Mouse (Mus musculus) liver, embryonic 14.5 days (tissue): ENCODE measurements around the gene Vmn1r188. TPM values are rescaled to one million over a fixed set of nuclear protein-coding genes. Genes with fewer than 3 reads are reported as not detected.
"Not testable (repeated sequence)": the region's sequence is repeated elsewhere in the genome, so short reads cannot be mapped to it uniquely, and the experiment has no call there.

Experiments
- ATAC-seq: fragments of 200-750 bp; cut with Nextera tagmentation; 2 replicates; pipeline ENCODE4 v1.8.0; 2017; ENCODE audit warnings: moderate number of reproducible peaks, mild to moderate bottlenecking, moderate library complexity; ENCODE audit not compliant: insufficient read depth
- DNase-seq, 3 experiments: peaks; one replicate each; pipeline ENCODE4 v3.0.0-alpha.2; 2012 to 2013; ENCODE audit warnings: low read depth in 3 of 3, low spot score in 3 of 3
- H3K27ac ChIP-seq: fragments of 300-500 bp; sonication (generic); 2 replicates; pipeline ENCODE4 v1.5.1; 2014; ENCODE audit warnings: moderate library complexity, mild to moderate bottlenecking, control low read depth, inconsistent platforms
- H3K27me3 ChIP-seq: fragments of 300-500 bp; sonication (generic); 2 replicates; pipeline ENCODE4 v1.6.1; 2014; ENCODE audit warnings: mild to moderate bottlenecking, low read length, moderate library complexity; ENCODE audit not compliant: control insufficient read depth, insufficient read depth
- H3K36me3 ChIP-seq: fragments of 300-500 bp; sonication (generic); replicated peaks from 2 replicates; pipeline ENCODE4 v1.6.1; 2014; ENCODE audit warnings: low read depth; ENCODE audit not compliant: control insufficient read depth, insufficient read depth
- H3K4me1 ChIP-seq, 2 experiments: fragments of 200-500 bp in 1 of 2; fragments of 300-500 bp in 1 of 2; sonication (generic) in 1 of 2; replicated peaks; 2 replicates each; pipeline ENCODE4 v1.6.1; 2012 to 2014; ENCODE audit warnings: antibody characterized with exemption in 1 of 2, inconsistent platforms in 1 of 2, low read length in 1 of 2; ENCODE audit not compliant: control insufficient read depth in 2 of 2, insufficient read depth in 2 of 2
- H3K4me2 ChIP-seq: fragments of 300-500 bp; sonication (generic); 2 replicates; pipeline ENCODE4 v1.6.1; 2014; ENCODE audit warnings: low read depth, mild to moderate bottlenecking, control low read depth, moderate library complexity
- H3K4me3 ChIP-seq, 2 experiments: fragments of 200-500 bp in 1 of 2; fragments of 300-500 bp in 1 of 2; sonication (generic) in 1 of 2; 2 replicates each; pipeline ENCODE4 v1.5.1; 2012 to 2014; ENCODE audit warnings: low read depth in 2 of 2, low read length in 2 of 2, mild to moderate bottlenecking in 2 of 2, control low read depth in 1 of 2, inconsistent platforms in 1 of 2, moderate library complexity in 1 of 2; ENCODE audit not compliant: insufficient read depth in 1 of 2
- H3K9ac ChIP-seq: fragments of 300-500 bp; sonication (generic); replicated peaks from 2 replicates; pipeline ENCODE4 v1.6.1; 2014; ENCODE audit warnings: mild to moderate bottlenecking, control low read depth, moderate library complexity
- H3K9me3 ChIP-seq: fragments of 300-500 bp; sonication (generic); 2 replicates; pipeline ENCODE4 v1.6.1; 2016; ENCODE audit warnings: low read length, mixed read lengths; ENCODE audit not compliant: control insufficient read depth
- CTCF ChIP-seq: IDR thresholded peaks from 2 replicates; pipeline ENCODE4 v1.5.1; 2016; ENCODE audit warnings: antibody characterized with exemption, low read depth, control low read depth
- EP300 ChIP-seq: IDR thresholded peaks from 2 replicates; pipeline ENCODE4 v1.6.1; 2016; ENCODE audit warnings: antibody characterized with exemption, low read depth
- WGBS: fragments of 180-500 bp; shearing (Covaris S2); extraction: QIAGEN DNeasy Blood & Tissue Kit; methylation state at CpG from one replicate; pipeline ENCODE4 v1.1.7; 2014; ENCODE audit not compliant: insufficient replicate concordance; 5-methylcytosine and 5-hydroxymethylcytosine counted together
- polyA plus RNA-seq, 2 experiments: library from polyadenylated mRNA; depleted of rRNA in 1 of 2; stranded (reverse) in 1 of 2; unstranded in 1 of 2; fragments of >200 nt; fragmentation: Nextera tagmentation in 1 of 2; extraction: Ambion mirVana in 1 of 2; gene quantifications; 2 replicates each; pipeline versions ENCODE4 v1.2.1 to v1.2.3; 2012 to 2014

Gene Vmn1r188
- polyA plus RNA-seq, 2 experiments, result not detected

DNA sequence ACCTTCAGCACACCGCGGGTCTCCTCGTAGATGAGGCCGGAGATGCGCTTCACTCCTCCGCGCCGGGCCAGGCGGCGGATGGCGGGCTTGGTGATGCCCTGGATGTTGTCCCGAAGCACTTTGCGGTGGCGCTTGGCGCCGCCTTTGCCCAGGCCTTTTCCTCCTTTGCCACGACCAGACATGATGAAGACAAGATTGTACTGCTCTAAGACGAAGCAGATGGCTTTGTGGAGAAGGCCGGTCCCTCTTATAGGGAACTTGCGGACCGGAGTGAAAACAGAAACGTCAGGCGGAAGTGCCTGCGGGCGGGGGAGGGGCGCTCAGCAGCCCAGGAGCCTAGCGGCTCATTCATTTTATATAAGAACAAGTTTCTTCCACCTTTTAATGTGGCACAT is 43.1 kb upstream of the Vmn1r188 start, which contains the start of gene Hist1h4i:
Hist1h4i (minus strand) TSS at position 221 of the 395 bp plus-strand sequence.
- peak within 1 kb of the TSS; percentile 100 for H3K27ac ChIP-seq
- H3K4me1 ChIP-seq, result peaks cover 24 to 38% of the 10 kb centered on the region in 2 experiments
- TF ChIP-seq EP300, result peak; percentile 87
- WGBS, result under 1% methylated on average over 24 of the region's 27 CpGs
- not testable (repeated sequence) for H3K27me3 ChIP-seq, H3K36me3 ChIP-seq, H3K9me3 ChIP-seq
- ATAC-seq (peak; percentile 53), DNase-seq (peak; percentile 93 to 95 (median 93))
- H3K4me2 ChIP-seq, result peak within 1 kb of the TSS; percentile 72
- peak within 1 kb of the TSS; percentile 98 for H3K9ac ChIP-seq
- peak within 1 kb of the TSS; percentile 67 to 80 for H3K4me3 ChIP-seq

DNA sequence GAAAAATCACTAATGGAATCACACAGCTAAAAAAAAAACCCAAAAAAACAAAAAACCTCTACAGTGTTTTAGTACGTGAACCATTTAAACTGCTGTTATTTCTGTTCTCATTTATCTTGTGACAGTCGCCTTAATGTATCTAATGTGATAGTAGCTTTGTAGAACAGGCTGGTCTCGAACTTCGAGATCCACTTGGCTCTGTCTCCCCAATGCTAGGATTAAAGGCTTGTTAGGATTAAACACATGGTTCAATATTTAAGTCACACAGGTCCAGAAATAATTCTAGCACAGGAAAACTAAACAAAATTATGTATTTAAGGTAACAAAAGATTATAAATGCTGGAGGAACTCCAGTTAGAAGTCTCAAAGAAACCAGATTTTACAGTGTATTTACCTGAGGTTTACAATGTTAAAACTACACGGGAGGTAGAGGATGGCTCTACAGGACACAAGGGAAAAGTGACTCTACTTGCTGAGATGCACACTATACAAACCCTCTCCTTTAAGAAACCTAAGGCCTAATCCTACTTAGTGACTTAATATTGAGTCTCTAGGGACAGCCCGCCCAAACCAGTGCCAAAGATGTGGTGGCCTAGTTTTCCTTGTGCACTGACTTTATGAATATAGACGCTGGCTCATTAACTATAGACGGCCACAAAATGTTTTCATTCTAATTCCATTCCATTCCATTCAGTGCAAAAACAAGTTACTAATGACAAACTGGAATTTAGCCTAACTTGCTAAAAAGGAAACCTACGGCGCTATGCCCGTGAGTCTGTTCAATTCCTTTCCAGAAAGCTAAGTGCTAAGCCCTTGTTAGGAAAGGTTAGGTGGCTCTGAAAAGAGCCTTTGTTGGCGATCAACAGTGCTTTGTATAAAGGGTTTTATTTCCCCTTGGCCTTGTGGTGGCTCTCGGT is 42.3 kb upstream of the Vmn1r188 start:
- 1% methylated on average over 13 of the region's 13 CpGs for WGBS
- Histone ChIP-seq H3K9me3 (no peaks in the 10 kb centered on the region), H3K4me2 (peak overlapping the region; percentile 72), H3K27me3 (no peaks in the 10 kb centered on the region), H3K27ac (peak overlapping the region; percentile 100), H3K4me3 (peak overlapping the region; percentile 67 to 80), H3K9ac (peak overlapping the region; percentile 98), H3K36me3 (no peaks in the 10 kb centered on the region), H3K4me1 (peaks cover 24 to 31% of the 10 kb centered on the region in 2 experiments)
- no peak for ATAC-seq
- TF ChIP-seq EP300 (no peak; the same call in 1 of the 2 replicates), CTCF (no peak)
- peak in 1 of 3 experiments; percentile 65 for DNase-seq

DNA sequence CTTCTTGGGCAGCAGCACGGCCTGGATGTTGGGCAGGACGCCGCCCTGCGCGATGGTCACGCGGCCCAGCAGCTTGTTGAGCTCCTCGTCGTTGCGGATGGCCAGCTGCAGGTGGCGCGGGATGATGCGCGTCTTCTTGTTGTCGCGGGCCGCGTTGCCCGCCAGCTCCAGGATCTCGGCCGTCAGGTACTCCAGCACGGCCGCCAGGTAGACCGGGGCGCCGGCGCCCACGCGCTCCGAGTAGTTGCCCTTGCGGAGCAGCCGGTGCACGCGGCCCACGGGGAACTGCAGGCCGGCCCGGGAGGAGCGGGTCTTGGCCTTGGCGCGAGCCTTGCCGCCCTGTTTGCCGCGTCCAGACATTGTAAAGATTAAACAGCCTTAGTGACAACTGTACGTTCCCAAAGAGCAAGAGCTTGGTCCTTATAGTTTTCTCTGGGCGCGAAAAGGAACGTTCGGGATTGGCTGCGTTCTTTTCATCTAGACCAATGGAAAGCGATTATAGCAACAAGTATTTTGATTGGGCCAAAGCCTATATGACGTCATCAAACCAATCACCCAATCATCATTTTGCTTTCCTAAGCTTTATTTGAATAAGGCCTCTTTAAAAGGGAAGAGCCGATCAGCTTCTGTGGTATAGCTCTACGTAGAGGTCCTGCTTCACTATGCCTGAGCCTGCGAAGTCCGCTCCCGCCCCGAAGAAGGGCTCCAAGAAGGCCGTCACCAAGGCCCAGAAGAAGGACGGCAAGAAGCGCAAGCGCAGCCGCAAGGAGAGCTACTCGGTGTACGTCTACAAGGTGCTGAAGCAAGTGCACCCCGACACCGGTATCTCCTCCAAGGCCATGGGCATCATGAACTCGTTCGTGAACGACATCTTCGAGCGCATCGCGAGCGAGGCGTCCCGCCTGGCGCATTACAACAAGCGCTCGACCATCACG is 41.4 kb upstream of the Vmn1r188 start, which contains the start of the genes Hist1h2ag and Hist1h2bj:
Hist1h2ag (minus strand) TSS at position 377 of the 935 bp plus-strand sequence.
Hist1h2bj (plus strand) TSS at position 647 of the 935 bp plus-strand sequence.
- peak; percentile 73; the same call in 1 of the 2 replicates for TF ChIP-seq EP300
- peaks cover 18 to 31% of the 10 kb centered on the region in 2 experiments for H3K4me1 ChIP-seq
- H3K36me3 ChIP-seq, H3K27me3 ChIP-seq, H3K9me3 ChIP-seq: not testable (repeated sequence)
- under 1% methylated on average over 35 of the region's 80 CpGs for WGBS
- peak within 1 kb of the TSS; percentile 67 to 80 for H3K4me3 ChIP-seq
- DNase-seq, result peak; percentile 99
- peak within 1 kb of the TSS; percentile 100 for H3K27ac ChIP-seq
- H3K9ac ChIP-seq, result peak within 1 kb of the TSS; percentile 98
- H3K4me2 ChIP-seq, result peak within 1 kb of the TSS; percentile 80
- ATAC-seq, result peak; percentile 76

DNA sequence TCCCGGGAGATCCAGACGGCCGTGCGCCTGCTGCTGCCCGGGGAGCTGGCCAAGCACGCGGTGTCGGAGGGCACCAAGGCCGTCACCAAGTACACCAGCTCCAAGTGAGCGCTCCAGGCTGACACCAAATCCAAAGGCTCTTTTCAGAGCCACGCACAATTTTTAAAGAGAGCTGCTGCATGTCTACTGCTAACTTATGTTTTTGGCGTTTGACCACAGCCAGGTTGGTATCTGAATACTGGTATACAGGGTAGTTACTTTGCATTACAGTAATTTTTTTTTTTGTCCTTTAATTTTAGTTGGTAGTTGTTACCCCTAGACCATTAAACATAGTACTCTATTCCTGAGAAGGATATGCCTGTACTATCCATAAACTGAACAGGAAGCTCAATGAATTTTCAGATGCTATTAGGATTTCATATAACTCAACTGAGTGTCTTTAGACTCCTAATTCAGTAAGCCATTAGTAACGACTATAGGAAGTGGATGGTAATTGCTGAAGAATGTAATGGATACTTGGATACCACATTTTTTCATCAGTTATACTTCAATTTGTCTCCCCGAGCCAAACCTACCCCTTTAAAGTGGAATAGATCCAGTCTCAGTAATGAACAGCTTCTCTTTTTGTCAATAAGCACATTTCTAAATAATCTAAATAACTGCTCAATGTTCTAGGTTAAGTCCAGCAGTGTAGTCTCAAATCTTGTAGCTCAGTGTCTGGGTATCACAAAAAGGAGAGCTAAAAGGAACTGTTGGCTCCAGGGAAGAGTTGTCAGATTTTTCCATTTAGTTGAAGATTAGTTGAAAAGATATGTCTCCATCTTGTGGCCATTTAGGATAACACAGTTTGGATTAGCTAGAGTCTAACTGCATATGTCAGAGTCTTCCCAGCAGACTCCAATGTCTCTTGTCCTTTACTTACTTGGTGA is 40.5 kb upstream of the Vmn1r188 start:
- peak overlapping the region; percentile 51 to 57 for H3K4me3 ChIP-seq
- no peaks in the 10 kb centered on the region for H3K36me3 ChIP-seq
- WGBS, result under 1% methylated on average over 9 of the region's 14 CpGs
- peak; percentile 12 for ATAC-seq
- peak overlapping the region; percentile 81 for H3K9ac ChIP-seq
- DNase-seq, result peak in 2 of 3 experiments; percentile 71 to 83
- peak overlapping the region; percentile 80 for H3K4me2 ChIP-seq
- peaks cover 16 to 28% of the 10 kb centered on the region in 2 experiments for H3K4me1 ChIP-seq
- H3K9me3 ChIP-seq, result no peaks in the 10 kb centered on the region
- TF ChIP-seq CTCF (peak; percentile 65), EP300 (no peak; the same call in 1 of the 2 replicates)
- H3K27ac ChIP-seq, result peak overlapping the region; percentile 97
- no peaks in the 10 kb centered on the region for H3K27me3 ChIP-seq
